Mouse (Mus musculus): ENCODE data around the gene Itpr2. TPM values are rescaled to one million over a fixed set of nuclear protein-coding genes. Genes with fewer than 3 reads are reported as not detected.

Gene Itpr2
- total RNA-seq, 2 experiments from 2014 or later = 39.6 to 41.7 TPM

DNA sequence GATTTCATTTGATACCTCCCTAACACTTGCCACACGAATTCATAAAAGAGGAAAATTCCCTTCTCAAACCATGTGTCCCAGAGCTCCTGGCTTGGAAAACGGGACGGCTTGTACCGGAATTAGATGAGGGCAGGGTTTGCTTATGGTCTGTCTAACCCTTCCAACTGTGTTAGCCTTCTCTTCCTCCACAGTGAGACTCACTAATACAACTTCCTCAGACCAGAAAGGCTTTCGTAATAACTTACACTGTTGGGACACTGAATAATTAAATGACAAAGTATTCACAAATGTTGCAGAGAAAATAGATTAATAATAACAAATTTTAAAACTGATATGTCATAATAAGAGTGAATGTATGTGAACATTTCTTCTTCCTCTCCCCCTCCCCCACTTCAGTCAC is 187.7 kb downstream of the Itpr2 start:
- DNase-seq (ENCODE audit: low spot score in 2 of 2) = no peak

DNA sequence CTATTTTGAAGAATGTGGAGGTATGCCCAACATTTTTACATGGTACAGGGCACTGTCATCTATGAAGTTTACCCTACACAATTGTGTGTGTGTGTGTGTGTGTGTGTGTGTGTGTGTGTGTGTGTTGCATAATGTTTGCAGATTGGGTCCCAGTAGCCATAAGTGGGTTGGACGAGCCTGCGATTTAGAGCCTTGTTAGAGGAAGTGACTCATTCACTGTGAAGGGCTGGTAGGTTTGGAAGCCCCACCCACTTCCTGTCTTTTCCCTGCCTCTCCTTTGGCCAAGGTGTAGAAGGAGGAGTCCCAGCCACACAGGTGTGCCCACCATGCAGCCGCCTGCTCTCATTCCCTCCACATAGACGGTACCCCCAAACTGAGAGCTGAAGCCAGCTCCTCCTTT is 188.6 kb downstream of the Itpr2 start:
- DNase-seq (ENCODE audit: low spot score in 2 of 2) = no peak

DNA sequence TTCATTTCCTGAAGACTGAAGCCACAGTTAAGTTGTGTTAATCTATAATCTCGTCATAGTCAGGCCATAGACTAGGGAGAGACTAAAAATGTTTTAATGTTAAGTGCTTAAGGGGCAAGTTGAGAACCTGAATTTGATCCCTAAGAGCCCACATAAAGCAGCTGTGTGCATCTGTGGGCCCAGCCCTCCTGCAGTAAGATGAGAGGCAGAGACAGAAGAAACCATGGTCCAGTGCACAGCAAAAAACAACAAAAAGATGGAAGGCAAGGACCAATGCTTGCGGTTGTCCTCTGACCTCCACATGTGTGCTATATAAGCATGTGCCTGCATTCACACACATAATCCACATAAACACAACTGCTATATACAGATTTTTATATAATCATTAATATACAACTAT is 191.8 kb downstream of the Itpr2 start:
- no peak for DNase-seq (ENCODE audit: low spot score in 2 of 2)

DNA sequence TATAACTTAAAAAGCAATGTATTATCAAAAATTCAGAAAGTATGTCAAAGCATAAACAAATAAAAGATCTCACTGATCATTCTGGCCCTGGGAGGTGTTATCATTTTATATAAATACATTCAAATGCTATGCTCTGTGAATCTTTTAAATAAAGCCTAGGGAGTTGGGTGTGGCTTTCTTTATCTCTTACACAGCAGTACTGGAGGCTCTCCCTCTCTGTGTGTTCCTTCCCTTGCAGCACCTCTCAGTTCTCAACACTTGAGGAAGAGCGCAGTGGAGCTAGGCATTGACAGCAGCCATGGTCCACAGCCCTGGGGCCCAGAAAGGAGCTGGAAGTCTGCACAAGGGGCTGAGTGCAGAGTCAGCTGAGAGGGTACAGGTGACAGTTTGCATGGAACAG is 192.7 kb downstream of the Itpr2 start:
- no peak for DNase-seq (ENCODE audit: low spot score in 2 of 2)

DNA sequence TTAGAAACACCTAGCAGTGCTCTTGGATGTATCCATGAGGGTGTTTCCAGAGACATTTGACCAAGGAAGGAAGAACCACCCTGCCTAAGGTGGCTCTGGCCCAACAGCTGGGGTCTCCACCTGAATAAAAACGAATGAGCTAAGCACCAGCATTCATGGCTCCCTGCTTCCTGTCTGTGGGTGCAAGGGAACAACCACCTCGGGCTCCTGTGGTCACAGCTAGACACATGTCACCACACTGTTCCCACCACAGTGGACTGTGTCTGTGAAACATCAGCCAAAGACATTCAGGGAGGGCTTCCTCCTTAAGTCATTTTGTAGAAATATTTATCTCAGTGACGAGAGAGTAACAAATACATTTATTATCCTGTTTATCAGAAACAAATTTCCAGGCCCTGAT is 196.0 kb downstream of the Itpr2 start:
- DNase-seq (ENCODE audit: low spot score in 2 of 2) = no peak

DNA sequence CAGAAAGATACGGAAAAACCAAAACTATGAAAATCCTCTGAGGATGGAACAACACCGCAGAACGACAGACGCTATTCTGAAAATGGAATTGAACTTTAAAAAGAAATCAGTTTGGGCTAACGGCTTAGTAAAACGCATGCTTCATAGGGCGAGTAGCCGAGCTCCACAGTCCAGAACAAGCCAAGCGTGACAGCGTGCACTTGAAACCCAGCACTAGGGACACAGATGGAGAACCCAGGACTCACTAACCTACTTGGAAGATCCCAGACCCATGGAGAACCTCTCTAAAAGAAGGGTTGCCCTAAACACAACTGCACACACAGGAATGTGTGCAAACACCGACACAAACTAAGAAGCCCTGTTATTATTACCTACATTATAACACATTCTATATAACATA is 197.9 kb downstream of the Itpr2 start:
- DNase-seq (ENCODE audit: low spot score in 2 of 2) = no peak

DNA sequence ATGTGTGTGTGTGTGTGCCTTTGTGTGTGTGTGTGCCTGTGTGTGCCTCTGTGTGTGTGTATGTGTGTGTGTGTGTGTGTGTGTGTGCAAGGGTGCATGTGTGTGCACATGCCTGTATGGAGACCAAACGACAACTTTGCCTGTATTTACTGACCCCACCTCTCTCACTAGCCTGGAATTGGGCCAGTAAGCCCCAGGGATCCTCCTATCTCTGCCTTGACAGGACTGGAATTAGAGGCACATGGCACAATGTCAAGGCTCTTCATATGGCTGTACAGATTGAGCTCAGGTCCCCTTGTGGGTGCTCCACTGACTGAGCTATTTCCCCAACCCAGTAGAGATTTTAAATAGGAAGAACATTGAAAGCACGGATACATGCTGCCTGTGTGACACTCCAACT is 198.7 kb downstream of the Itpr2 start:
- no peak for DNase-seq (ENCODE audit: low spot score in 2 of 2)

DNA sequence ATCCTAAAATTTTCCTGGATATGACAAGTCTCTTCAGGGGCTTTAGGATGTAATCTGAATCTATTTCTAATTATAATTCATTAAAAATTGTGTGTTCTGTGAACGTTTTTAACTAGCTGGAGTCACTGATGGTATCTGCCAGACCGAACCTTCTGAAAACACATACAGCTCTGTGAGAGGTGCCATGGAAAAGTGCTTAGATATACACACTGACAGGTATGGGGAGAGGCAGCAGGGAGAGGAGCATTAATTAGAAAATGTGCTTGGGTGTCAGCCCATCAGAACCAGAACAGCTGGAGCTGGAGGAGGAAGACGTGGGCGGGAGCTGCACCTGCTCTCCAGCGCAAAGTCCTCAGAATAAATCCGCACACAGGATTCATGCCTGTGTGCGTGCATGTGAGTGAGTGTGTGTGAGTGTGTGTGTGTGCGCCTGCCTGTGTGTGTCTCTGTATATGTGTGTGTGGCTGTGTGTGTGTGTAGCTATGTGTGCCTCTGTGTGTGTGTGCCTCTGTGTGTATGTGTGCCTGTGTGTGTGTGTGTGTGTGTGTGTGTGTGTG is 199.4 kb downstream of the Itpr2 start:
- no peak for DNase-seq (ENCODE audit: low spot score in 2 of 2)

DNA sequence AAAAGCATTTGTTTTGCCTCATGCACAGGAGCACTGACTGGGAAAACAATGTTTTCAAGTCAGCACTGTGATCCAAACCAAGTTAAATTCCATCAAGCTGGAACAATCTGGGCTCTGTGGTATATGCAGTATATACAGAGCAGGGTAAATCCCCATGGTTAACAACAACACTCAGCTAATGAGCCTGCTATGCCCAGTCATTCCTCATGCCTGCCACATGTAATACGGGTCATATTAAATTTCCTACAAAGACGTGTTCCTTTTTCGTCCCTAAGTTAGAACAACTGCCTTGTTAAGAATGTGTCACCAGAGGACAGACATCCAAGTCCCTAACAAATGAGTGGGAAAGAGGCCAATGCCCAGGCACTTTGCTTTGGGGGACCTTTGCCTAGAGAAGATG is 199.9 kb downstream of the Itpr2 start:
- DNase-seq (ENCODE audit: low spot score in 2 of 2) = no peak

DNA sequence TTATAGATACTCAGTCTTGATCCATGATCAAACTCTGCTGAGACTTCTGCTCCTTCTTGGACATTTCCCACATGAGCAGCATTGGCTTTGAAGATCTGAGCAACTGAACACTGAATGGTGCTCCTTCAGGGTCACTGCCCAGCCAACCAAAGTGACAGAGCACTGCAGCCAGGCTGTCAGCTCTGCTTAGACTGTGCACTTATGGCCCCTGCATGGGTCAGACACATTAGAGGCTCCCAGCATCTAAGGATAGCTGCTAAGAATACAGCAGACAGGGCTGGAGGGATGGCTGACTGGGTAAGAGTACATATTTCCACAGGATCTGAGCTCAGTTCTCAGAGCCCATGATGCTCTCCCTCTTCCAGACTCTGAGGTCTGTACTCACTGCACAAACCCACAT is 201.1 kb downstream of the Itpr2 start:
- no peak for DNase-seq (ENCODE audit: low spot score in 2 of 2)

DNA sequence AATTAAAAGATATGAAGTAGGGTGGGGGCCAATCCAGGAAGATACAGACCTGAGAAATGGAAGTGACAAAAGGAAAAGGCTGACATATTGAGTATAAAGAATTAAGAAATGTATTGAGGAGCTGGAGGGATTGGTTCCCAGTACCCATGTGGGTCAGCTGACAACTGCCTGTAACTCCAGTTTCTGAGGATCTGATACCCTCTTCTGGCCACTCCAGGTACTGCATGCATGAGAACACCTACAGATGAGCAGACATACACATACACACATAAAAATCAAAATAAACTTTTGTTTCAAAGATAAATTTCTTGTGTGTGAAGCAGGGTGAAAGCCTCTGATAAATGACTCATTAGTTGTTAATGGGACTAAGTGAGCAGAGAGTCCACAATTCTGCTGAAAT is 203.3 kb downstream of the Itpr2 start:
- DNase-seq (ENCODE audit: low spot score in 2 of 2) = no peak

DNA sequence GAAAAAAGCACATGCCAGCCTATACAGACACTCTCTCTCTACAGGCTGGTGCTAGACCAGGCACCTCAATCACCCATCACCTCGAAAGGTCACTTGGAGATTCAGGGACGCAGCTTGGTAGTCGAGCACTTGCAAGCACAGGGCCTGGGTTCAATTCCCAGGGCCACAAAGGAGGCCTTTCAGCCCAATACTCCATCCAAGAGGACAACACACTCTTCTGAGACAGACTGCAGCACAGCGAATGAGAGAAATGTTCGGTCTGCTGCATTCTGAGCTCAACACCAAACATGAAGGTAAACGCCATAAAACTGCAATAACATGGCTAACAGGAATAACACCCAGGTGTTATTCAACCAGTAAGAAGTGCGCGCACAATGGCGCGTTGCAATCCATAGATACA is 211.0 kb downstream of the Itpr2 start:
- no peak for DNase-seq (ENCODE audit: low spot score in 2 of 2)

DNA sequence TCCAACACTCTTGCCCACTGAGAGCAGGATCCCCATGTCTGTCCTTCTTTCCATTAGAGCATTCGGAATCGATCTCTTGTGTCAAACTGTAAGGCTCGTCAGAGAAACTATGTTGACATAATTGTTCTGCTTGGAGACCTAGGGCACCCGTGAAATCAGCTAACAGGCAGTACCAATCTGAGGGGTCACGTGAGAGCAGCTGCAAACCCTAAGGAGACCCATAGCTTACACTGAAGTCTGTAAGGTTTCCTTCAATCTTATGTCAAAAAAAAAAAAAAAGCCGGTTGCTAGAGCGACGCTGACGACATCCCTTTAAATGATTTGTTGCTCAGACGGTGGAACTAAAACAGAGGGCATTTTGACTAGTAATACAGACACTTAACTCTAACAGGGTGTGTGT is 212.2 kb downstream of the Itpr2 start:
- DNase-seq (ENCODE audit: low spot score in 2 of 2) = no peak

DNA sequence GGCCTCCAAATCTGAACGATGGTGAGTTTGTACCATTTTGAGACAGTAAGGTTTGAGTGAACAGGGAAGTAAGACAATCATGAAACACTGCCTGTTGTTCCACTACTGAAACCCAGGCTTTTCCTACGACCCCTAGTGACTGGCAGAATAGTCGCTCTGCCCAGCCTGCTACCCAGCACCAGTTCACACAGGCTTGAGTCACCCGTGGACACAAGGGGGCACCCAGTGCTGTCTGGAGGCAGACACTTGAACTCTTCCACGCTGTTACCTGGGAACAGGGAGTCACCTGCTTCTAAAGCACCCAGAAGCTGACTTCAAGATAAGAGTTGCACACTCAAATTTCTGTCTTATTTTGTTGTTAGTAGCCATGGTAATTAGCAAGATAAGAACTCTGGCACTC is 213.8 kb downstream of the Itpr2 start:
- DNase-seq (ENCODE audit: low spot score in 2 of 2) = no peak

DNA sequence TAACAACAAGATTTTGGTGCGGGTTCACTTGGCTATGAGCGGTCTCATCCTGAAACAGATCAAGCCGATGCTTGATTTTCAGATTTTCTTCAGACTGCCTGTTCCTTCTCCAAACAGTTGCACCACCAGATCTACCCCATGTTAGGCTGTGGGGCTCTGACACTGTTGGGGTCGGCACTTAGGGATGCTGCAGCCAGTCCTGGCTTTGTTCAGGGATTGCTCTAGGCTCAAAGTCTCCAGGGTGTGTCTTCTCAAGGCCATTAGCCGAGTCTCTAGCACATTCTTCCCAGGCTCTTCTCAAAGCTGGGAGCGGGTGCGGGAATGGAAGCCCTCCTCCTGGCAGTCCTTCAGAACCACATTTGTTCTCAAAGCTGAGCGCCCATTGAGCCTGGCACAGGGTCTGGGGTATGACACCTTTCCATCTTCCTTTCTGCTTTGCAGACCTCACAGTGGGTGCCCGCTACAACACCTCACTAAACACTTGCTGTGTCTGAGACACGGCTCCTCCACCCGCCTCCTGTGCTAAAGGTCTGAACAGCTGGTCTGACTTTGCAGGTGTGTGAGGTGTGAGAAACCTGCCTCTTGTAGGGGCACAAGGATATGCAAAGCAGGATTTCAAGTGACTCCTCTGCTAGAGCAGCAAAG is 217.0 kb downstream of the Itpr2 start:
- no peak for DNase-seq (ENCODE audit: low spot score in 2 of 2)

DNA sequence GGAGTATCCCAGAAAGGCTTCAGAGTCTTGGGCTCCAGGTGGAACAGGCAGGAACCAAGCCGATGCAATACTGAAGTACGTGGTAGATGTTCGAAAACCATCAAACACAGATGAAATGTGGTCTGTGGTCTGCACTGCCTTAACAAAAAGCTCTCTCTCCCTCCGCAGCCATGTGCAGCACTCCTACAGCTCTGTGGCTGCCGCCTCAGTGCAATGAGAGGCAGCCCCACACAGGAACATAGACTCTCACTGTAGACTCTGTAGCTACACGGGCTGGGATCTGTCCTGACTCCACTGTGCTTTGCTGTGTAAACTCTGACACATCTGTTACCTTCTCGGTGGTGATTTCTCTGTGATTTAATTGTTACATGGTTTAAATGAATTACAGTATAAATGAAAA is 218.0 kb downstream of the Itpr2 start:
- no peak for DNase-seq (ENCODE audit: low spot score in 2 of 2)

DNA sequence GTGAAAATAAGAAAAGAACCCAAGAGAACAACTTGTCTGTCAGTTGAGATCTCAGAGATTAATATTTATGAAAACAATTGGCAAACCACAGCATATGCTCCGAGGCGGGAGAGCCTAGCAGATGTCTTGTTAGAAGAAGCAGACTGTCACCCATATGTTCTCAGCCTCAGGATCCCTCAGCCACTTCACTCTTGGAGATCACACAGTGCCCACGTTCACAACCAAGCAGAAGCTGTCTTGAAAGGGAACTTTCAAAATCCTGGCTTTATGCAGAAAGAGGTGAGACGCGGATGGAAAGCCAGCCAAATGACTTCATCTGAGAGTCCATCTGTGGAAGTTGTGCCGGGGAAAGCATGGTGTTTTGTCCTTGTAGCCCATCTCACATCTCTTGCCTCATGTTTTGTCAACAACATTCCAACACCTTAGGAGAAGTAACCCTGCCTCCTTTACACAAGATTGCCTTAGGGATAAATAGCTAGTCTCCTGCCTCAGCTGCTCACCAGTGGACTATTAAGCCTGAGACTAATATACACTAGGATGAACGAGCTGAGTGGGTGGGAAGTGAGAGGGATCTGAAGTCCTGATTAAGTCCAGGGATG is 219.9 kb downstream of the Itpr2 start:
- DNase-seq (ENCODE audit: low spot score in 2 of 2) = no peak

DNA sequence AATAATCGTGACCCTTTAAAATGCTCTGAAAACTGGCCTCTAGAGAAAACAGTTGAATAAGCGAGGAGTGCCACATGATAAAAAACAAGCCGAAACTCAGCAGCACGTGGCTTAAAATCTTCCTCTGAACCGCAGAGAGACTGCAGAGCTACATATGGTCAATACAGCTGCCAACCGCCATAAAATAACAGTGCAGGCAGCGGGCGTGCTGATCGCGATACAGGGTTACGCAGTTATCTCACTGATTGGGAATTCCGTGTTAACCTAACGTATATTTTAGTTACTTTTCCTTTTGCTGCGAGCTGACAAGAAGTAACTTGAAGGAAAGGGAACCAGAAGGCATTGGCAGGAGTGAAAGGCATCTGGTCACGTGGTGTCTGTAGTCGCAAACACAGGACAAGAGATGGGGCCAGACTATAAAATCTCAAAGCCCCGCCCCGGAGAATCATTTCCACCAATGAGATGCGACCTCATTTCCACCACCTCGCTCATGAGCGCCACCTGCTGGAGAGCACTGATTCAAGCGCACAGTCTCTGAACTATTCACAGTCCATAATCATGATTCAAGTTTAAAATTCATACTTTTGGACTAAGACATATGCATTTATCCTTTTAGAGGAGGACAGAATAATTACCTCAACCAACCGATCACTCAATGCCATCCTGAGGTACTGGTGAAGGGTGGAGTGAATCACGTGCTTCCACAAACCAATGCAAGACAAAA is 220.7 kb downstream of the Itpr2 start:
- peak in 1 of 2 experiments; percentile 43 for DNase-seq (ENCODE audit: low spot score in 2 of 2)

DNA sequence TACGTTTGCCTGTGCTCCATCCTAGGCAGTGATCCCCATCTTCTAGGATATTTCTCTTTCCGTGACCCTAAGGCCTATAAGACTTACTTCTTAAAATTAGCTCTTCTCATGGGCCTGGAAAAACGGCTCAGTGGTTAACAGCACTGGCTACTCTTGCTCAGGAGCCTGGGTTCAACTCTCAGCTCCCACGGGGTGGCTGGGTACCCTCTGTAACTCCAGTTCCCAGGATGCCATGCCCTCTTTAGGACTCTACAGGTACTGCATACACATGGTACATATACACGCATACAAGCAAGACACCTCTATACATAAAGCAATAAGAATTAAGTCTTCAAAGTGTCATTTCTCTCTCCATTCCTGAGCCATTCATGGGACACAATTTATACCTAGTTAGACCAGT is 228.8 kb downstream of the Itpr2 start:
- no peak for DNase-seq (ENCODE audit: low spot score in 2 of 2)

DNA sequence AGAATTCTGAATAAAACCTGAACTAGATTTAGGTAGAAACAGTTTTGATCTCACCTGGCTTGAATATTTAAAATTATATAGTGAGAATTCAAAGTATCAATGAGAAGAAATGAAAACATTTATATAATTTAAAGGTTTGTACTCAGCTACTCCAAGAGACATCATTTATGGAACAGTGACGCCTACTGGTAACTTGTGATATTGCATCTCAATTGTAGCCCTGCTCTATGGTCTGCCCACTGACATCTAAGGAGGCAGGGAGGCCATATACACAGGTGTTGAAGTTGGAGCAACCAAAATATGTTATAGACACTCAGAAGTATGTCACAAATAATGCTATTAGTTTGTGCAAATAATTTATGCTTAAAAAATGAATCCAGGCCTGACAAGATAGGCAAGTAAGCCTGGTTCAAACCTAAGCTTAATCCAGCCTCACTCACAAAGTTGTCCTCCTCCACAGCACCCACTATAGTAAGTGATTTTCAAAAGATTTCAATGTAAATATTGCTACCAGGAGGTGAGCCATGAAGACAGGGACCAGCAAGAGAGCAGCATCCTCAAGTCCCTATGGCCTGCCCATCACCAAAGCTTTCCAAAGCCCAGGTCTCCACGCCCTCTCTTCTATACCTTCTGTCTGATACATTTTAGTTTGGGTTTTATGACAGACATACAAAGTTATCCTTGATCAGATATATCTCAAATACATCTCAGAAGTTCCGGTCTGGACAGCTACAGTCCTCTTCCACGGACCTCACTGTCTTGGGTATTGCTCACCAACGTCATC is 229.6 kb downstream of the Itpr2 start:
- DNase-seq (ENCODE audit: low spot score in 2 of 2) = peak; percentile 46 to 66

DNA sequence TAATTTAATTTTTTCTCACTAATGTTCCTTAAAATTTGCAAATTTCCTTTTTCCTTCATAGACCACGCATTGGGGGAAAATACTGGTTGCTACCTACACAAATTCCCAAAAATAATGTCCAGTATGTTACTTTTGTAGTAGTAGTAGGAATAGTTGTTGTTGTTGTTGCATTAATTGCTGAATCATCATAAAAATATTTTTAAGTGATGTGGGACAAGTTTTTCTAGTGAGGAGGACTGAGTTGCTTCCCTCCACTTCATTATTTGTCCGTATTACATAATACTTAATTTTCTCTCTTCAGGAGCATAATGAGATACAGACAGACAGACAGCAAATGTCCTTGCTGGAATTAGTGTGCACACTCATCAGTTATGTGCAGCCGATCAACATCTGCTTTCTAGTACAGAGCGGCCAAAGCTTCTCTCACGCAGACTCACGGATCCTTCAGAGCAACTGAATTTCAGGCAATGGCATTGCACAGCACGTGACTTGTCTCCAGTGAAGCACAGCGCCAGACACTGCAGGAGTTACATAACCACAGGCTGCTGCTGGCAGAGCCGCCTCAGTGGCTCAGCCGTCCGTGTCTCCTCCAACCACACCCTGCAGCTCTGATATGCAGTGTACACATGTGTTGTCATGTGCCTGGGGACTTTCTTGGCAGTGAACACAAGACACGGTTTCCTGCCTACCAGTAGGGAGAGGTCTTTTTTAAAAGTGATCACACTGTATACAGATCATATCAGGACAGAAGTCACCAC is 231.1 kb downstream of the Itpr2 start:
- peak; percentile 27 to 43 for DNase-seq (ENCODE audit: low spot score in 2 of 2)
